Mouse (Mus musculus) olfactory bulb, adult 2 months (tissue): Measurements from ENCODE around the gene Gm7534.
"Not testable (repeated sequence)": the region's sequence is repeated elsewhere in the genome, so short reads cannot be mapped to it uniquely, and the experiment has no call there.

ENCODE experiments used
- CTCF ChIP-seq: fragments of 200-500 bp; IDR thresholded peaks from 2 replicates; pipeline ENCODE4 v1.5.1; 2012; ENCODE audit warnings: low read depth, mild to moderate bottlenecking, low read length, moderate library complexity; ENCODE audit not compliant: insufficient read depth
- POLR2A ChIP-seq: fragments of 200-500 bp; IDR thresholded peaks from 2 replicates; pipeline ENCODE4 v1.6.1; 2012; ENCODE audit warnings: mild to moderate bottlenecking, low read depth, low read length, moderate library complexity; ENCODE audit not compliant: insufficient read depth

DNA sequence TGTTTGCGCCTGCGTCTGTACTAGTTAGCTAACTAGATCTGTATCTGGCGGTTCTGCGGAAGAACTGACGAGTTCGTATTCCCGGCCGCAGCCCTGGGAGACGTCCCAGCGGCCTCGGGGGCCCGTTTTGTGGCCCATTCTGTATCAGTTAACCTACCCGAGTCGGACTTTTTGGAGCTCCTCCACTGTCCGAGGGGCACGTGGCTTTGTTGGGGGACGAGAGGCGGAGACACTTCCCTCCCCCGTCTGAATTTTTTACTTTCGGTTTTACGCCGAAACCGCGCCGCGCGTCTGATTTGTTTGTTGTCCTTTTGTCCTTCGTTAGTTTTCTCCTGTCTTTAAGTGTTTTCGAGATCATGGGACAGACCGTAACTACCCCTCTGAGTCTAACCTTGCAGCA, 42.7 kb downstream of the Gm7534 start:
- TF ChIP-seq CTCF, POLR2A: not testable (repeated sequence)
